Mouse (Mus musculus) liver, embryonic 11.5 days (tissue): Measurements from ENCODE around the gene Nrde2. TPM values are rescaled to one million over a fixed set of nuclear protein-coding genes. Genes with fewer than 3 reads are reported as not detected.

Experiments
- ATAC-seq: fragments of 200-750 bp; cut with Nextera tagmentation; replicated peaks from 2 replicates; pipeline ENCODE4 v1.8.0; 2017; ENCODE audit warnings: moderate number of reproducible peaks, mild to moderate bottlenecking, moderate TSS enrichment, moderate library complexity; ENCODE audit not compliant: low FRiP score
- DNase-seq: peaks from one replicate; pipeline ENCODE4 v3.0.0-alpha.2; 2017; ENCODE audit warnings: low spot score
- H3K27ac ChIP-seq: fragments of 300-500 bp; sonication (generic); 2 replicates; pipeline ENCODE4 v1.5.1; 2014; ENCODE audit warnings: mild to moderate bottlenecking, low read depth, low read length, control low read depth
- H3K27me3 ChIP-seq: fragments of 300-500 bp; sonication (generic); replicated peaks from 2 replicates; pipeline ENCODE4 v1.6.1; 2014; ENCODE audit warnings: low read length, mixed read lengths; ENCODE audit not compliant: control insufficient read depth, insufficient read depth
- H3K36me3 ChIP-seq: fragments of 300-500 bp; sonication (generic); 2 replicates; pipeline ENCODE4 v1.6.1; 2014; ENCODE audit warnings: mild to moderate bottlenecking, low read length, moderate library complexity, mixed read lengths; ENCODE audit not compliant: control insufficient read depth, insufficient read depth
- H3K4me1 ChIP-seq: fragments of 300-500 bp; sonication (generic); replicated peaks from 2 replicates; pipeline ENCODE4 v1.6.1; 2014; ENCODE audit warnings: low read length, mixed read lengths; ENCODE audit not compliant: control insufficient read depth, insufficient read depth
- H3K4me2 ChIP-seq: fragments of 300-500 bp; sonication (generic); 2 replicates; pipeline ENCODE4 v1.6.1; 2014; ENCODE audit warnings: mild to moderate bottlenecking, control low read depth, moderate library complexity
- H3K4me3 ChIP-seq: fragments of 300-500 bp; sonication (generic); 2 replicates; pipeline ENCODE4 v1.5.1; 2014; ENCODE audit warnings: low read depth, low read length, control low read depth
- H3K9ac ChIP-seq: fragments of 300-500 bp; sonication (generic); 2 replicates; pipeline ENCODE4 v1.6.1; 2014; ENCODE audit warnings: low read depth, low read length, control low read depth
- H3K9me3 ChIP-seq: fragments of 300-500 bp; sonication (generic); 2 replicates; pipeline ENCODE4 v1.6.1; 2016; ENCODE audit warnings: low read length, inconsistent platforms, mixed read lengths; ENCODE audit not compliant: control insufficient read depth
- WGBS: fragments of 180-500 bp; shearing (Covaris S2); extraction: QIAGEN DNeasy Blood & Tissue Kit; methylation state at CpG from one replicate; pipeline ENCODE4 v1.1.7; 2014; 5-methylcytosine and 5-hydroxymethylcytosine counted together
- polyA plus RNA-seq: library from polyadenylated mRNA; unstranded; fragments of >200 nt; fragmentation: Nextera tagmentation; extraction: Ambion mirVana; gene quantifications from 2 replicates; pipeline ENCODE4 v1.2.1, GENCODE M21; 2014

Nrde2 gene
- polyA plus RNA-seq, 1 experiment from 2014 or later = 14.0 TPM

DNA sequence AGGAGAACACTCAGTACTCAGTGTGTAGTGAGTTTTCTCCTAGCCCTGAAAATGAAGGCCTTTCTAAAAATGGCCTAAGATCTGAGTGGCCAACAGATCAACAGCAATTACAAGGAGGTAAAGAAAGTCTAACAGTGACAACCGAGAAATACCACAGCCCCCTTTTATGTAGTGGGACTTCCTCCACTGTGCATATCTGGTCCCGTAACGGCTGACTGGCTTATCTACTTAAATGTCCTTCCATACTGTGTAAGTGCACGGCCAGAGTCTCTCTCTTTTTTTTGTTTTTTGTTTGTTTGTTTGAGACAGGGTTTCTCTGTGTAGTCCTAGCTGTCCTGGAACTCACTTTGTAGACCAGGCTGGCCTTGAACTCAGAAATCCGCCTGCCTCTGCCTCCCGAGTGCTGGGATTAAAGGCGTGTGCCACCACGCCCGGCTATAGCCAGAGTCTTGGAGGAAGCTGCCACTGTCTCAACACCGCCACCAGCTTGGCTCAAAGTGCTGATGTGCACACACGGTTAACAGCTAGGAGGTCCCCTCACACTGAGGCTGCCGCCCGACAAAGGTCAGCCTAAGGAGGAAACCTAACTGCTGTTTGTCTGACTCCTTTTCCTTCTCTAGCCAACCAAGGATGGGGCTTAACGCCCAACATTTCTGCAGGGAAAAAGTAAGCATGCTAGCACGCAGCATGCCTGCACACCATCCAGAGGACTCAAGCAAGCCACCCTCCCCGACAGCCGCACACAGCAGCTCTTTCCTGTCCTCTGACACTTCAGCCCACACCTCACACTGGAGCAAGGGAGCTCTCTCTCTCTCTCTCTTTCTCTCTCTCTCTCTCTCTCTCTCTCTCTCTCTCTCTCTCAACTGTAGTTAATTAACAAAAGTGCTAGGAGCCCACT, 32.2 kb downstream of the Nrde2 start:
- H3K4me2 ChIP-seq = no peak overlapping the region
- H3K4me1 ChIP-seq = peaks cover 8% of the 10 kb centered on the region
- ATAC-seq (no peak), DNase-seq (no peak)
- H3K27me3 ChIP-seq = no peaks in the 10 kb centered on the region
- H3K9me3 ChIP-seq = no peaks in the 10 kb centered on the region
- peaks cover 47% of the 10 kb centered on the region for H3K36me3 ChIP-seq
- H3K9ac ChIP-seq = no peak overlapping the region
- H3K27ac ChIP-seq = peak overlapping the region; percentile 47
- H3K4me3 ChIP-seq = no peak overlapping the region
- 55% methylated on average over 17 of the region's 17 CpGs for WGBS

DNA sequence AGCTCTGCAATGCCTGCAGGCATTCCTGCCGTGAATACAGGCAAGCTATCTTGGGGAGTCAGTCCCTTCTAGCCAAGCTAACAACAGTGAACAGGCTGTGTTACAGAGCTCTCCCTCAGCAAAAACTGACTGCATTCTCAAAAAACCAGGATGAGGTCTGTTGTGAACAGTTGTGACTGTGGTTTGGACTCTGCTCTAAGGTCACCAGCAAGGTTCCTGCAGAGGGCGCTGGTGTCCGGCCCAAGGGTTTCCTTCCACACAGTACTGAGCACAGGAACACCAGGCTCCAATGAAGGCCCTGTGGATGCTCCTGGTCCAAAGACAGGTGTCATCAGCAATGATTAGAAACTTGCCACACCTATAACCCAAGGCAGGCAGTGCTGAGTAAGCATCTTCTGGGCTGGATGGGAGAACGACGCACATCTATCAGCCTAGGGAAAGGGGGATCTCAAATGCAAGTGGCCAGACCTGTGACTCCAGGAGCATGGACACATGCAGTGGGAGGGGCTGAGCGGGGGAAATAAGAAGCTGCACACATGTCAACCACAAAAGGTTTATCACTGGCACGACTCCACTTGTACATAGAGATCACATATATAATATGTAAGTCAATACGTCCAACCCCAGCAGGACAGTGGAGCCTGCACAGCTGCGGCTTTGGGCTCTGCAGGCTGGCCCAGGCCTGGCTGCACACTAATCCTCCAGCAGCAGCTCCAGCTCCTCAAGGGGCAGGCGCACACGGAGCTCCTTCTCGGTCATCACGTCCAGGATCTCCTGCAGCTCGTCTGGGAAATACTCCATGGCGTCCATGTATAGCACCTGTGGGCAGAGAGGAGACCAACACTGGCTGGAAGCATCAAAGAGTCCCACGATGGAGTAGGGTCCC, 34.3 kb downstream of the Nrde2 start:
- Histone ChIP-seq H3K36me3 (peaks cover 54% of the 10 kb centered on the region), H3K27me3 (no peaks in the 10 kb centered on the region), H3K4me1 (peaks cover 8% of the 10 kb centered on the region), H3K27ac (no peak overlapping the region), H3K4me2 (no peak overlapping the region), H3K9ac (no peak overlapping the region), H3K4me3 (no peak overlapping the region), H3K9me3 (no peaks in the 10 kb centered on the region)
- no peak; the same call in 1 of the 2 replicates for ATAC-seq
- 84% methylated on average over 16 of the region's 16 CpGs for WGBS
- DNase-seq = no peak

DNA sequence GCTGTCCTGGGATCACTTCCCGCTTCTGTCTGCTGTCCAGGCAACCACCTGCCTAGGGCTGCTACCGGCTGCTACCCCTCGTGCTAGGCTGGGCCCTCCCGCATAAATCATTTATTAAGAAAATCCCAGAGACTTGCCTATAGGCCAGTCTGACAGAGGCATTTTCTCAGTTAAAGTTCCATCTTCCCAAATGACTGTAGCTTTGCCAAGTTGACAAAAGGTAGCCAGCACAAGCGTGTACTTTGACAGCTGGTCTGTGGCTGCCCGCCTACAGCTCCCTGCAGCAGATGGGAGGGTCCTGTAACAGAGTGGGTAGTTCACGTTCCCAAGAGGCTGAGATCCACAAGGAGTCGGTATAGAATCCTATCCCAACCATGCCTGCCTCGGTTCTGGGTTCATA, 36.0 kb downstream of the Nrde2 start:
- DNase-seq (no peak), ATAC-seq (no peak)
- H3K4me1 ChIP-seq = peaks cover 7% of the 10 kb centered on the region
- no peak overlapping the region for H3K4me2 ChIP-seq
- 88% methylated on average over 9 of the region's 9 CpGs for WGBS
- no peak overlapping the region for H3K27ac ChIP-seq
- H3K27me3 ChIP-seq = no peaks in the 10 kb centered on the region
- H3K9ac ChIP-seq = no peak overlapping the region
- no peaks in the 10 kb centered on the region for H3K9me3 ChIP-seq
- no peak overlapping the region for H3K4me3 ChIP-seq
- peaks cover 64% of the 10 kb centered on the region for H3K36me3 ChIP-seq

DNA sequence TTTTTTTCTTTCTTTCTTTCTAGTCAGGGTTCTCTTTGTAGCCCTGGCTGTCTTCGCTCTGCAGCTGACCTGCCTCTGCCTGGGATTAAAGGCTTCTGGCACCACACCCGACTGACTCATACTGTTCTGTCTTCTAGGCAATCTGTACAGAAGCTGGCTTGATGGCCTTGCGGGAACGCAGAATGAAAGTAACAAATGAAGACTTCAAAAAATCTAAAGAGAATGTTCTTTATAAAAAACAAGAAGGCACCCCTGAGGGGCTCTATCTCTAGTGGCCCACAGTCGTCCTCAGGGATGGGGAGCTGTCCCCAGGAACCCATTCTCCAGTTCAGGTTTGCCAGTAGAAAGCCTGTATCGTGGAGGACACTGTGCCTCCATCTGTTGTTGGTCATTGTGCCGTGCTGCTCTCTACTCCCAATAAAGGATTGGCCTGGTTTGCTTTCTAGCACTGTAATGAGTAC, 36.5 kb downstream of the Nrde2 start:
- Histone ChIP-seq H3K27ac (no peak overlapping the region), H3K4me2 (no peak overlapping the region), H3K36me3 (peaks cover 69% of the 10 kb centered on the region), H3K4me1 (peaks cover 2% of the 10 kb centered on the region), H3K9me3 (no peaks in the 10 kb centered on the region), H3K4me3 (no peak overlapping the region), H3K27me3 (no peaks in the 10 kb centered on the region), H3K9ac (no peak overlapping the region)
- DNase-seq (no peak), ATAC-seq (no peak)
- WGBS = 83% methylated on average over 7 of the region's 7 CpGs

DNA sequence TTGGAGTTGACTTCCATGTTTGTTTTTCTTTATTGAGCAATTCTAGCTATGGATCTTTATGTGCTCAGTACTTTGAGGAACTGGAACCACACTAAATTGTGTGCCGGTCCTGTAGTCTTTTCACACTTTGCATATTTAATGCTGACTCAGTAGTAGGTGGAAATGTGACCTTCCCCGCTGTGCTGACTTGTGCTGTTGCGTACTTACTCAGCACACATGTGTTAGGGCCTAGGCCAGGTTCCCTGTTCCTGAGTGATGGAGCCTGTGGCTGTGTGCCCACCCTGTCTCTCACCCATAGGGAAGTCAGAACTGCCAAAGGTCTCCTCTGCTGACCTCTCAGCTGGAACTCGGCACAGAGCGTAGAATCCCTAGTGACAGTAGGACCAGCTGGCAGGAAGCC, 43.5 kb downstream of the Nrde2 start:
- no peak overlapping the region for H3K4me3 ChIP-seq
- no peaks in the 10 kb centered on the region for H3K27me3 ChIP-seq
- H3K4me2 ChIP-seq = no peak overlapping the region
- ATAC-seq (no peak), DNase-seq (no peak)
- H3K27ac ChIP-seq = no peak overlapping the region
- WGBS = 97% methylated on average over 5 of the region's 5 CpGs
- peaks cover 3% of the 10 kb centered on the region for H3K4me1 ChIP-seq
- no peaks in the 10 kb centered on the region for H3K9me3 ChIP-seq
- H3K9ac ChIP-seq = no peak overlapping the region
- peaks cover 71% of the 10 kb centered on the region for H3K36me3 ChIP-seq

DNA sequence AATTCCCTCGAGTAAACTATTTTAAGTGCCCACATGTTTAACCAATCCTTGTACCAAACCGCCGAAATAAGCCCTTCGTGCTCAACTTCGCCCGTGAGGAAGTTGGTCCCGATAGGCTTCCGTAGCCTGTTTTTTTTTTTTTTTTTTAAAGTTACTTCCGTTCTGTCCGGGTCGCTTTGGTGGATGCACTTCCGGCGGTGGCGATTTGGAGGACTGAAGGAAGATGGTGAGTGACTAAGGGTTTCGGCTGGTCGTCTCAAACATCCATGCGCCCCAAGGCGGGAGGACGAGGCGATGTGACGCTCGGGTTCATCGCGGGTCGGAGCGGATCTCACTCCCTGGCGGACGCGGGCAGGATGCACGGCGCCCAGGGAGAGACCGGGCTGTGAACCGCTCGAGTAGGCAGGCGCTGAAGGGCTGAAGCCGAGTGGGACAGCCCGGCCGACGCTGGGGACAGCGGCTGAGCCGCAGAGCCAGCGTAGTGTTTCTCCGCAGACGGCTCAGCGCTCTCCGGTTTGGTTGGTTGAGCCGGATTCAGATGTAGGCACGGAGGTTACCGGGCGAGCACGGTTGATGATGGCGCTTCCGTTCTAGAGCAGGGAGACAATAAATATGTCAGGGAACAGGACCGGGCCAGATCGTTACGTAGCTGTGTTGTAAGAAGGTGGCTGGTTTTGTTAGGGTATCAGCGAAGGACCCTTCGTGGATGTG, 49.3 kb downstream of the Nrde2 start, which contains the start of gene Psmc1:
Psmc1 (plus strand) TSS at position 169 of the 711 bp plus-strand sequence.
- Histone ChIP-seq H3K4me1 (peaks cover 4% of the 10 kb centered on the region), H3K9me3 (no peaks in the 10 kb centered on the region), H3K4me3 (peak within 1 kb of the TSS; percentile 97), H3K27ac (peak within 1 kb of the TSS; percentile 91), H3K9ac (peak within 1 kb of the TSS; percentile 95), H3K27me3 (no peaks in the 10 kb centered on the region; the same call in 1 of the 2 replicates), H3K36me3 (peaks cover 18% of the 10 kb centered on the region), H3K4me2 (peak within 1 kb of the TSS; percentile 78)
- DNase-seq = peak; percentile 86
- ATAC-seq = peak; percentile 81
- under 1% methylated on average over 58 of the region's 58 CpGs for WGBS

DNA sequence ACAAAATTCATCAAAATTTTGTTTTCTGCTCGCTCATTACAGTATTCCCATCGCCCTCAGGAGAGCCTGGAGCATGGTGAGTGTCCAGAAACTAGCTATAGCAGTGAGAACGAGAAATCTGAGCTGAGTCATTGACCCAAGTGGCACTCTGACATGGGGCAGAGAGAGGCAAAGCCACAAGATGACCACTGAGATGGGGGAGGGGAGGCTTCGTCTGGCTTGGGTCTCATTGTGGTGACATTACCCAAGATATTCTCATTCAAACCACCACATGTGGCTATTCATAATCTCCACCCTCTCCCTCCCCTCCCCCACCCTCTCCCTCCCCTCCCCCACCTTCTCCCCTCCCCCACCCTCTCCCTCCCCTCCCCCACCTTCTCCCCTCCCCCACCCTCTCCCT, 52.0 kb downstream of the Nrde2 start:
- H3K27me3 ChIP-seq = no peaks in the 10 kb centered on the region; the same call in 1 of the 2 replicates
- no peak overlapping the region for H3K4me3 ChIP-seq
- H3K4me2 ChIP-seq = no peak overlapping the region
- no peak for DNase-seq
- H3K9me3 ChIP-seq = no peaks in the 10 kb centered on the region
- WGBS = 42% methylated on average over 4 of the region's 4 CpGs
- peaks cover 4% of the 10 kb centered on the region for H3K4me1 ChIP-seq
- no peak overlapping the region for H3K9ac ChIP-seq
- no peak overlapping the region for H3K27ac ChIP-seq
- no peak for ATAC-seq
- peaks cover 3% of the 10 kb centered on the region for H3K36me3 ChIP-seq

DNA sequence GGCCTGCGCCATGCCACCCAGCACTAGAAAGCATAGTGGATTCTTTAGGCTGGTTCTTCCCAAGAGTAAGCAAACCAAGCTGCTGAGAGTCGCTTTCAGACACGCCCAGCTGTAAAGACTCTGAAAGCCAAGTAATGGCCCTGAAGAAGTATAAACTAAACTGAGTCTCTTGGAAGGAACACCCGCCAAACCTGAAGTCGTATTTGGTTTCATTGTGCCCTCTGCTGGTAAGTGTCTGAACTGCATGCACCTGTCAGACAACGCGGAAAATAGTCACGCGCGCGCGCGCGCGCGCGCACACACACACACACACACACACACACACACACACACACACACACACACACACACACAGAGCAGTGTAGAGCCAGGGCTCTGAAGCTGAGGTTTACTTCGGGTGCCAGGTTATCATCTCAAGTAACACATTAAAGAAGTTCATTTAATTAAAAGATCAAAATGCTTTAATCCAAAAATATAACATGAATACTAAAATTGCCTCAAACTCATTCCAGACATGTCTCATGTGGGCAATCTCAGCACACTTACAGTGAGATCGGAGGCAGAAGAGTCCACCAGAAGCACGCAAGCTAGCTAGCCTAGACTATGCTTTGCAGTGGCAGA, 53.1 kb downstream of the Nrde2 start:
- 12% methylated on average over 20 of the region's 20 CpGs for WGBS
- no peak overlapping the region for H3K4me3 ChIP-seq
- ATAC-seq = no peak

More for the DNA sequence above, 53.1 kb downstream of the Nrde2 start:
- Histone ChIP-seq H3K4me1 (peaks cover 4% of the 10 kb centered on the region), H3K27me3 (no peaks in the 10 kb centered on the region; the same call in 1 of the 2 replicates), H3K9ac (no peak overlapping the region), H3K4me2 (peak overlapping the region; percentile 40), H3K27ac (no peak overlapping the region), H3K9me3 (no peaks in the 10 kb centered on the region), H3K36me3 (no peaks in the 10 kb centered on the region)
- peak; percentile 62 for DNase-seq
